Mouse (Mus musculus): ENCODE measurements around the gene H2afv. TPM values are rescaled to one million over a fixed set of nuclear protein-coding genes. Genes with fewer than 3 reads are reported as not detected.
A peak's percentile ranks its signal among the peaks of the same experiment; 100 is the strongest.
"Not testable (repeated sequence)": the region's sequence is repeated elsewhere in the genome, so short reads cannot be mapped to it uniquely, and the experiment has no call there.

H2afv gene
- polyA plus RNA-seq, 1 experiment from 2014 or later: 617 TPM

DNA sequence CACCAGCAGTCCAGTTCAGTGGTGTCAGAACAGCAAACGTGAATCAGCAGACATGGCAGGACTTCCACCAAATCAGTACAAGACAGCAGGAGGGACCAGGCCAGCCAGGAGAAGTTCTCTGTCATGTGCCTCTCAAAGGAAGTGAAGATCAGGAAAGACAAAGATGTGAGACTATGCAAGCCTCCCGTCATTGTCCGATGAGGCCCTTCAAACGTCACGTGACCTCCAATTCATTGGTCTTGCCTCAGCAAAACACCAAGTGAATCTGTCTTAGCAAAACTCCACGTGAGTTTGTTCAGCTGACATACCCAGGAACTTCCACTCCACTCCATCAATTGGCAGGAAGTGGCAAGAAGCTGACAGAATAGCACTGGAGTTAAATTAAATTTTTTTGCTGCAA, 11.8 kb upstream of the H2afv start:
- Histone ChIP-seq H3K4me1 (replicated peaks) (no peaks in the 10 kb centered on the region), H3K4me3 (replicated peaks) (no peak overlapping the region), H3K36me3 (no peaks in the 10 kb centered on the region), H3K9me3 (no peaks in the 10 kb centered on the region), H3K4me2 (replicated peaks) (no peak overlapping the region), H3K27ac (no peak overlapping the region), H3K9ac (replicated peaks) (no peak overlapping the region), H3K27me3 (no peaks in the 10 kb centered on the region)
- WGBS: 78% methylated on average over 6 of the region's 6 CpGs
- no peak for ATAC-seq

DNA sequence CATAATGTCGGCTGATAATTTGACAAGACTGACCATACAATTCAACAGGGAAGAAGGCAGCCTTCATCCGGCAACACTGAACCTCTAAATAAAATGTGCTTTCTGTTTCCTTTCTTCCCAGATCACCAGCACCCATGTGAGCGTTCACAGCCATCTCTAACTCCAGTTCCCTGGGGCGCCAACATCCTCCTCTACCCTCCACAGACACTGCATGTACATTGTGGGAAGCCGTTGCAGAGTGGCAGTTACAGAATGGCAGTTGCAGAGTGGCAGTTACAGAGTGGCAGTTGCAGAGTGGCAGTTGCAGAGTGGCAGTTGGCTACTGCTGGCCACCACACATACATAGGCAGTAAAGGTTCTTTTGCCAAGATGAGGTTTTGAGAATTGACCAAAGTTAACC, 3.9 kb upstream of the H2afv start:
- not testable (repeated sequence) for H3K9me3 ChIP-seq; H3K4me1 ChIP-seq (replicated peaks); H3K4me2 ChIP-seq (replicated peaks); H3K4me3 ChIP-seq (replicated peaks); H3K36me3 ChIP-seq; H3K27me3 ChIP-seq; H3K9ac ChIP-seq (replicated peaks); H3K27ac ChIP-seq; ATAC-seq
- 95% methylated on average over 5 of the region's 5 CpGs for WGBS

DNA sequence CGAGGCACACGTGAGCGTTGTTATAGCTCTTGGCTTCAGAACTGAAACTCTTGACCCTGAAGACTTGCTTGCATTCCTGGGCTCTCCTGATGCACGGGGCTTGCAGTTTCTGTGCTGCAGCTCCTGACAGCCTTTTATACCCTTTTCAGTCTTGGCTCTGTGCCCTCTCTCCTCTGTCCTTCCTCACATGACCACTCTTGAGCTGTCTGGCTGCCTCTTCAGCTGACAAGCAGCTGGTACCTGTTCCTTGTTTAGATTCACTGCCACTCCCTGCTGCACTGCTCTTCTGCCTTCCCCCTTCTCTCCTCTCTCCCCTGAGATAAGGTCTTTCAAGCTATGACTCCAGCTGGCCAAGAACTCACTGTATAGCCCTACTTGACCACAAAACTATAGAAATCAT, 3.2 kb upstream of the H2afv start:
- no peaks in the 10 kb centered on the region for H3K36me3 ChIP-seq
- WGBS: 90% methylated on average over 4 of the region's 4 CpGs

DNA sequence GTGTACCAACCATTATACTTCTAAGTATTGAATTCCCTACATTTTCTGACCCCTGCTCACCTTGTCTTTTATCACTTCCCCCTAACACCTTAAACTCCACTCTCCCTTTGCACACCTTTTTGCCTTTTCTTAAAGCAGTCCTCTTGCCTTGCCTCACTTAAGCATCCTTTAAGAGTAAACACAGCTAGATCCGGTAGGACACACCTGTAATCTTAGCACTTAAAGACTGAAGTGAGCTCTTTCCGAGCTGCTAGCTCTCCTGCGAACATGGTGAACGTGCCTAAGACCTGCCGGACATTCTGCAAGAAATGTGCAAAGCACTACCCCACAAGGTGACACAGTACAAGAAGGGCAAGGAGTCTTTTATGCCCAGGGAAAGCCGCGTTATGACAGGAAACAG, 1.7 kb upstream of the H2afv start:
- ATAC-seq: no peak
- no peak overlapping the region for H3K4me3 ChIP-seq (replicated peaks)
- H3K27ac ChIP-seq: no peak overlapping the region
- H3K9ac ChIP-seq (replicated peaks): no peak overlapping the region
- no peaks in the 10 kb centered on the region for H3K27me3 ChIP-seq
- 89% methylated on average over 7 of the region's 7 CpGs for WGBS
- no peaks in the 10 kb centered on the region for H3K9me3 ChIP-seq
- peaks cover 6% of the 10 kb centered on the region for H3K36me3 ChIP-seq
- no peak overlapping the region for H3K4me2 ChIP-seq (replicated peaks)
- peaks cover 15% of the 10 kb centered on the region for H3K4me1 ChIP-seq (replicated peaks)

More for the DNA sequence above, 3.2 kb upstream of the H2afv start:
- no peak overlapping the region for H3K4me3 ChIP-seq (replicated peaks)
- H3K27me3 ChIP-seq: no peaks in the 10 kb centered on the region
- no peaks in the 10 kb centered on the region for H3K9me3 ChIP-seq
- ATAC-seq: no peak
- peaks cover 14% of the 10 kb centered on the region for H3K4me1 ChIP-seq (replicated peaks)
- H3K9ac ChIP-seq (replicated peaks): no peak overlapping the region
- H3K27ac ChIP-seq: no peak overlapping the region
- no peak overlapping the region for H3K4me2 ChIP-seq (replicated peaks)

DNA sequence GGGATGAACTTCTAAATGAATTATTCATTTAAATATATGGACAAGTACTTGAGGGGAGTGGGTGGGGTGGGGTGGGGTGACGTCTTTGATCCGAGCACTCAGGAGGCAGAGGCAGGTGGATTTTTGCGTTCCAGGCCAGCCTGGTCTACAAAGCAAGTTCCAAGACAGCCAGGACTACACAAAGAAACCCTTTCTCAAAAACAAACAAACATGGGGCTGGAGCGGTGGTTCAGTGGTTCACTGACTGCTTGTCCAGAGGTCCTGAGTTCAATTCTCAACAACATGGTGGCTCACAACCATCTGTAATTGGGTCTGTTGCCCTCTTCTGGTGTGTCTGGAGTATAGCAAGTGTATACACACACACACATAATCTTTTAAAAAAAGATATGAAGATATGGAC, 1.2 kb upstream of the H2afv start:
- ATAC-seq: no peak
- Histone ChIP-seq H3K27ac (no peak overlapping the region), H3K9me3 (no peaks in the 10 kb centered on the region), H3K4me2 (replicated peaks) (no peak overlapping the region), H3K4me3 (replicated peaks) (peak overlapping the region; percentile 39; the same call in 1 of the 2 replicates), H3K4me1 (replicated peaks) (peaks cover 15% of the 10 kb centered on the region), H3K9ac (replicated peaks) (no peak overlapping the region), H3K27me3 (no peaks in the 10 kb centered on the region), H3K36me3 (peaks cover 6% of the 10 kb centered on the region)
- WGBS: 76% methylated on average over 4 of the region's 4 CpGs

DNA sequence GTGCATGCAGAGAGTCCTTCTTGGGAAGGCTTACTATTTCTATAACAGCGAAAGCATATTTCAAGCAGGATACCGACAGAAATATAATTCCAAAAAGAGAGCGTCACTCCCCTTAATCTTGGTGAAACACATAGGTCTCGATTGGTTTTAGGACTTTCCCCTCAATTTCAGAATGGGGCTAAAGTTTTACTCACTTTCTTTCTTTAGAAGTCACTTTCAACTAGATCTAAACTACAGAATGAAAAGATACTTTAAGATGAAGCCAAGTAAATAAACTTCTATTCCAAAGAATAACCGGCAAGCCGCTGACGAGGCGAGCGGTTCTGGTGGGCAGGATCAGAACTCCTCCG, 541 bp downstream of the H2afv start:
- Histone ChIP-seq H3K27me3 (no peaks in the 10 kb centered on the region), H3K36me3 (peaks cover 9% of the 10 kb centered on the region), H3K9ac (replicated peaks) (peak overlapping the region; percentile 89), H3K9me3 (no peaks in the 10 kb centered on the region), H3K27ac (peak overlapping the region; percentile 97), H3K4me2 (replicated peaks) (peak overlapping the region; percentile 76), H3K4me3 (replicated peaks) (peak overlapping the region; percentile 78), H3K4me1 (replicated peaks) (peaks cover 15% of the 10 kb centered on the region)
- no peak for ATAC-seq
- under 1% methylated on average over 10 of the region's 10 CpGs for WGBS

DNA sequence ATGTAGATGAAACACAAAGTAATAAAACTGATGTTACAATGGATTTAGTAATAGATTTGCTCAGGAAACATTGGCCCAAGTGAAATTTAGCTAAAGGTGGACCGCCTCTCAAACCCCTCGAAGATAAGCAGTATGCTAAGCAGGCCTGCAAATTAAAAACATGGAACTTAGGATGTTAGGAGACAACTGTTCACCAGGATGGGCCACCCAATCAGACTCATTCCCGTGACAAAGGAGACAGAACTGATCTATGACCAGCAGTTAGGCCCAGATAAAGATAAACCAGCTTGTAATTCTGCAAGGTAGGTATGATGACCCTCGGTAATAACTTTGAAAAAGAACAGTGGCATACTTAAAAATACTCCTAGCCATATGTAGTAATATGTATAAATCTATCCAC, 1.1 kb downstream of the H2afv start:
- ATAC-seq: no peak
- no peaks in the 10 kb centered on the region for H3K27me3 ChIP-seq
- H3K27ac ChIP-seq: peak overlapping the region; percentile 97; the same call in 1 of the 2 replicates
- H3K4me2 ChIP-seq (replicated peaks): peak overlapping the region; percentile 76
- peak overlapping the region; percentile 89 for H3K9ac ChIP-seq (replicated peaks)
- H3K4me1 ChIP-seq (replicated peaks): peaks cover 15% of the 10 kb centered on the region
- H3K36me3 ChIP-seq: peaks cover 12% of the 10 kb centered on the region
- 55% methylated on average over 4 of the region's 4 CpGs for WGBS
- peak overlapping the region; percentile 78 for H3K4me3 ChIP-seq (replicated peaks)
- no peaks in the 10 kb centered on the region for H3K9me3 ChIP-seq

DNA sequence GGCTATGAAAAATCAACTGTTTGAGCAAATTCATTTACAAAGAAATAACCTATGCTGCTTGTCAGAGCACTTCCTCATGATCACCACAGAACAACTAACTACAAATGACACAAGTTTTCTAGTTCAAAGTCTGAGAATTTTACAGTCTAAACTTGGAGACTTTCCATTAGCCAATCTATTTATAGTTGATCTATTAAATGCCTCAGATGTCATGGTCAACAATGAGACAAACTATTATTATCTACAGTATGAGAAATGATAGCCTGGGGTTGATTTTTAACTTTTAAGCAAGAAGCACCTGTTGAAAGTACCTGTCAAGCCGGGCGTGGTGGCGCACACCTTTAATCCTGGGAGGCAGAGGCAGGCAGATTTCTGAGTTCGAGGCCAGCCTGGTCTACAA, 1.7 kb downstream of the H2afv start:
- Histone ChIP-seq H3K36me3 (peaks cover 17% of the 10 kb centered on the region), H3K9me3 (no peaks in the 10 kb centered on the region), H3K27ac (no peak overlapping the region), H3K4me1 (replicated peaks) (peaks cover 15% of the 10 kb centered on the region), H3K4me3 (replicated peaks) (no peak overlapping the region), H3K9ac (replicated peaks) (no peak overlapping the region), H3K4me2 (replicated peaks) (no peak overlapping the region), H3K27me3 (no peaks in the 10 kb centered on the region)
- 98% methylated on average over 4 of the region's 4 CpGs for WGBS
- ATAC-seq: no peak

DNA sequence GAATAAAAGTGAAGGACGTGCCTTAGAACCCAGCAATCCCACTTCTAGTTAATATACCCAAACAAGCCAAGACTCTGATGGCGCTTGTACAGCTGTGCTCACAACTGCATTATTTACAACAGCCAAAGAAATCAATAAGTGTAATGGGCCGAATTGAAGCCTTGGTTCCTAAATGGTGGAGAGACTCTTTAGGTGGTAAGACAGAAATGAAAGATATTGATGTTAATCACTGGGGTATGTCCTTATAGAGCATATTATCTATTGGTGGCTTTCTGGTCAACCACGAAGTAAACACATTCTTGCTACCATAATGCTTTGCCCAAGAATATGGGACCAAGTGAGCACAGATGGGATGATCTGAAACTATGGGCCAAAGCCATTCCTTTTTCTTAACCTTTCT, 4.1 kb downstream of the H2afv start:
- Histone ChIP-seq H3K27ac (no peak overlapping the region), H3K9me3 (no peaks in the 10 kb centered on the region), H3K4me2 (replicated peaks) (no peak overlapping the region), H3K27me3 (no peaks in the 10 kb centered on the region), H3K9ac (replicated peaks) (no peak overlapping the region), H3K4me1 (replicated peaks) (peaks cover 15% of the 10 kb centered on the region), H3K36me3 (peaks cover 38% of the 10 kb centered on the region), H3K4me3 (replicated peaks) (no peak overlapping the region)
- 97% methylated on average over 4 of the region's 4 CpGs for WGBS
- no peak for ATAC-seq

DNA sequence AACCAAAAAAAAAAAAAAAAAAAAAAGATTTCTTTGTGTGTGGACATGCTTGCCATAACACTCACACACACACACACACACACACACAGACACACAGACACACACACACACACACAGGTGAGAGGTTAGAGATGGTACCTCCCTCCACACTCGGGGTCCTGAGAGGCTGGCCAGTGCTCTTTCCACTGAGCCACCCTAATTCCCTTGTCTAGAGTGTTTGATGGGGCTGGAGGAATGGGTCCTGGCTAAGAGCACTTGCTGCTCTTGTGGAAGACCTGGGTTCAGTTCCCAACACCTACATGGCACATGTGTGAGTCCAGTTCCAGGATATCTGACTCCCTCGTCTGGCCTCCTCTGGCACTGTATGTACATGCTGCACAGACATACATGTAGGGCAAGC, 6.6 kb downstream of the H2afv start:
- Histone ChIP-seq H3K9me3 (no peaks in the 10 kb centered on the region), H3K27me3 (no peaks in the 10 kb centered on the region)

DNA sequence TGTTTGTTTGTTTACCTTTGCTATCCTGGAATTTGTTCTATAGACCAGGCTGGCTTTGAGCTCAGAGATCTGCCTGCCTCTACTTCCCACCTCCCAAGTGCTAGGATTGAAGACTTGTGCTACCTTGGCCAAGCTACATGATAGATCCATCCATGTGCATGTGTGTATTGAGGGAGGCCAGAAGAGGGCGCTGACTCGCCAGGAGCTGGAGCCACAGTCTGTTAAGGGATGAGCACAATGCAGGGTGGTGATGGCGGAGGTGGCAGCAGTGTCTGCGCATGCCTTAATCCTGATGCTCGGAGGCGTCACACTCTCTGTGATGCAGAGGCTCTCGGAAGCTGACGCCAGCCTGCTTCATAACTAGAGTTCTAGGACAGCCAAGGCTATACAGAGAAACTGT, 7.8 kb downstream of the H2afv start:
- Histone ChIP-seq H3K27me3 (no peaks in the 10 kb centered on the region), H3K9me3 (no peaks in the 10 kb centered on the region), H3K4me1 (replicated peaks) (no peaks in the 10 kb centered on the region), H3K4me3 (replicated peaks) (no peak overlapping the region), H3K9ac (replicated peaks) (no peak overlapping the region), H3K4me2 (replicated peaks) (no peak overlapping the region), H3K36me3 (peaks cover 73% of the 10 kb centered on the region), H3K27ac (no peak overlapping the region)
- 65% methylated on average over 8 of the region's 8 CpGs for WGBS
- ATAC-seq: 0 out of 2 replicates have a peak, but pooled peaks have one; percentile 55

More for the DNA sequence above, 6.6 kb downstream of the H2afv start:
- H3K9ac ChIP-seq (replicated peaks): no peak overlapping the region
- no peak overlapping the region for H3K4me2 ChIP-seq (replicated peaks)
- 98% methylated on average over 2 of the region's 2 CpGs for WGBS
- ATAC-seq: no peak
- peaks cover 62% of the 10 kb centered on the region for H3K36me3 ChIP-seq
- H3K27ac ChIP-seq: no peak overlapping the region
- no peak overlapping the region for H3K4me3 ChIP-seq (replicated peaks)
- peaks cover 3% of the 10 kb centered on the region; the same call in 1 of the 2 replicates for H3K4me1 ChIP-seq (replicated peaks)

DNA sequence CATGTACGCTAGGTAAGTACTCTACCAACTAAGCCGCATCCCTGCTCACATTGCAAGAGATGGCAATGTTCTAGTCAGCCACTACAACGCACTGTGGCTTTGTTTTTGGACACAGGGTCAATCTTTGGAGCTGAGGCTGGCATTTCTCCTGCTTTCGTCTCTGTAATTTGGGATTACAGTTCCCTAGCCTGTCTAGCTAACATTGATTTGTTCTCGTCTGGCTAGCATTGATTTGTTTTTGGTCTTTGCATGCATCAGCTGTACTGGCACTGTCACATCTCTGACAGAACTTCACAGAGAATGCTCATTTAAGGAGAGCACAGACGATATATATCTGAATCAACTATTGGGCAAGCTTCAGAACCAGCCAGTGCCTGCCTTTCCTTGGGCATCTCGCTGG, 14.1 kb downstream of the H2afv start:
- no peaks in the 10 kb centered on the region for H3K4me1 ChIP-seq (replicated peaks)
- no peak overlapping the region for H3K27ac ChIP-seq
- no peak overlapping the region for H3K4me3 ChIP-seq (replicated peaks)
- 91% methylated on average over 7 of the region's 7 CpGs for WGBS
- no peak overlapping the region for H3K4me2 ChIP-seq (replicated peaks)
- no peak overlapping the region for H3K9ac ChIP-seq (replicated peaks)
- H3K9me3 ChIP-seq: no peaks in the 10 kb centered on the region
- no peaks in the 10 kb centered on the region for H3K27me3 ChIP-seq
- H3K36me3 ChIP-seq: peaks cover 93% of the 10 kb centered on the region
- no peak for ATAC-seq

DNA sequence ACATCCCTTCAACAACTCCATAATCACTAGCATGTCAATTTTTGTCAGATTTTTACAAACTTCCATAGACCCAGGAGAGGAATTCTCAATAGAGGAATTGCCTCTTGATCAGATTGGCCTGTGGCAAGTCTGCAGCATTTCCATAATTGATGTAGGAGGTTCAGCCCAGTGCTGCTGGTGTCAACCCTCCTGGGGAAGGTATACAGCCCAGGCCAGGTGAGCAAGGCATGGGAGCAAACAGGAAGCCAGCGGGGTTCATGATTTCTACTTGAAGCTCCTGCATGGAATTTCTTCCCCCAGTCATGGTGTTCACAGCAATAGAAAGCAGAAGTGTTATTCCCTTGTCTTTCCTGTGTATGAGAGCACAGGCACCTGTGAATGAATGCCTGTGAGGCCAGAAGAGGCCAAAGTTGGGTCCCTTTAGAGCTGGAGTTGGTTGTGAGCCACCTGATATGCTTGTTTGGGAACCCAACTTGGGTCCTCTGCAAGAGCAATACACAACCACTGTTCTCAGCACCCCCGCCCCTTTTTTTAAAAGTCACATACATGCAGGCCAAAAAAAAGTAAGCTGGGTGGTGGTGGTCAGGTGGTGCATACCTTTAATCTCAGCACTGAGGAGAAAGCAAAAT, 23.4 kb downstream of the H2afv start:
- no peaks in the 10 kb centered on the region for H3K27me3 ChIP-seq
- ATAC-seq: no peak
- H3K4me2 ChIP-seq (replicated peaks): no peak overlapping the region
- WGBS: 79% methylated on average over 2 of the region's 2 CpGs
- no peak overlapping the region for H3K4me3 ChIP-seq (replicated peaks)
- H3K9me3 ChIP-seq: no peaks in the 10 kb centered on the region
- peaks cover 24% of the 10 kb centered on the region for H3K4me1 ChIP-seq (replicated peaks)
- no peak overlapping the region for H3K9ac ChIP-seq (replicated peaks)
- H3K27ac ChIP-seq: no peak overlapping the region
- H3K36me3 ChIP-seq: peaks cover 62% of the 10 kb centered on the region
